Mouse (Mus musculus) cerebellum, adult 8-10 months (tissue): ENCODE measurements around the gene Rab39.

Experiments
- DNase-seq: peaks from one replicate; pipeline ENCODE4 v3.0.0; 2022

The Rab39 gene

DNA sequence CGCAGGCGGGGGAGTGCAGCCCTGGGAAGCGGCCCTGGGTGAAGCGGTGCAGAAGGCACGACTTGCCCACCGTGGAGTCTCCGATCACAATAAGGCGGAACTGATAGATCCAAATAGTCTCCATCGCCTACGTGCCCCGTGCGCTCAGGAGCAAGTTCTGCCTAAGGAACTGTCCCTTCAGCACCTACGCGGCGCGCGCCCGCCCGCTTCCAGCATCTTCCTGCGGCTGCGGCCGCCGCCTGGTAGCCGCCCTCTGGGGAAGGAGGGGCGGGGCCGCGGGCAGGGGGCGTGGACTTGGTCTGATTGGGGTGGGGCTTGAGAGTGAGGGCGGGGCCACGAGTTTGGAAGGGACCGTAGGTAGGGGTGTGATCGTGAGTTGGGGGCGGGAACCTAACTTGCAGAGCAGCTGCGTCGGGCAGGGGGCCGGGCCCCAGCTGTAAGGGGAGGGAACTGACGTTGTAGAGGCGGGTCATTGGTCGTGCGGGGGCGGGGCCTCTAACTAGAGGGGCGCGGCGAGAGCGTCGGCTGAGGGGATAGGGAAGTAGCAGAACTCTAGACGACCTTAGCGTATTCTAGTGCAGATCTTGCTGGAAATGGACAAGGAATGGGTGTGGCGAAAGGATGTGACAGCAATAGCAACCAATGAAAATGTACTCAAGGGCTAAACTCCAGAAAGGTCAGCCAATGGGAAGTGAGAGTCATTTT, at the start of gene Rab39:
Gene Rab39 (minus strand): TSS at position 241 of the 705 bp plus-strand sequence.
- peak; percentile 20 for DNase-seq

DNA sequence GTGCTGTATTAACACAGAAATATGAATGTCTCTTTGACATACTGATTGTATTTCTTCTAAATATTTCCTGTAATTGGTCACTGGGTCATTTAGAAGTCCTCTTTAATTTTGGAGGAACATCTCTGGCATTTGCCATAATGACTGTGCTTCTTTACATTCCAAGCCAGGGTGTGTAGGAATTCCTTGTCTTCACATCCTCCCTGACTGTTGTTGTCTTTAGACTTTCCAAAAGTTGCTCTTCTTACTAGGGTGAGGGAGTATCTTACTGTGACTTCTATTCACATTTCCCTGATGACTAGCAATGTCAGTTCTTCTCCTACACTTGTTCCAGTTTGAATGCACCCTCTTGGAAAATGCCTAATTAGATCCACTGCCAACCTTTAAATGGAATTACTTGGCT, 48.8 kb upstream of the Rab39 start:
- DNase-seq = no peak

DNA sequence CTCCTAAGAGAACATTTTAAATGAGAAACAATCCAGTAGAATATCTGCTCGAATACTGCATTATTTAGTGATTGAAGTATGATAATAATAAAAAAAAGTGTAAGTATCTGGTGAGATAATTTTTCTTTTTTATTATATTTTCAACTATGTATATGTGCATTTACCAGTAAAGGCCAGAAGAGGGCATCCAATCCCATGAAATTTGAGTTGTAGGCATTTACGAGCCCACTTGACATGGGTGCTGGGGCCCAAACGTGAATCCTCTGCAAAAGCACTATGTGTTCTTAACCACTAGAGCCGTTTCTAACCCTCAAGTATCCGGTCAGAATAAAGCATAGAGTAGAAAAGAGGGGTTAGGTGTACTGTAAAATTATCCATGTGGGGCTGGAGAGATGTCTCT, 44.9 kb upstream of the Rab39 start:
- DNase-seq = no peak

GRCm38 (mm10) chr9:53750411-53750810, 44.4 kb upstream of the Rab39 start:
- no peak for DNase-seq

GRCm38 (mm10) chr9:53740829-53741404, 34.9 kb upstream of the Rab39 start:
- no peak for DNase-seq

- peak; percentile 3 for DNase-seq
Observed at GRCm38 (mm10) chr9:53705491-53705991, 491 bp downstream of the Rab39 start.

DNA sequence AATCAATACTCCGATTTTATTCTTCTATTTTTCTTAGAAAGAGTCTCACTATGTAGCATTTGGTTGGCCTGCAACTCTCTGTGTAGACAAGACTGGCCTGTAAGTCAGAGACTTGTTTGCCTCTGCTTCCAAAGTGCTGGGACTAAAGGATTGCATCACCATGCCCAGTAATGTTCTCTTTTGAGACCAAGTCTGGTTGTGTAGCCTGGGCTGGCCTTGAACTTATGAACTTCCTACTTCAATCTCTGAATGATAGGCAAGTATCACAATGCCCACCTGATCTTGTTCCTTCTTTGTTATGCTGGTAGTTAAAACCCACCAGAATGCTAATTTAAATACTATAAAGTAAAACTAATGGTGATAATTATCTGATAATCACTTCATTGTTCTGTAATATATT, 3.0 kb downstream of the Rab39 start:
- no peak for DNase-seq

DNA sequence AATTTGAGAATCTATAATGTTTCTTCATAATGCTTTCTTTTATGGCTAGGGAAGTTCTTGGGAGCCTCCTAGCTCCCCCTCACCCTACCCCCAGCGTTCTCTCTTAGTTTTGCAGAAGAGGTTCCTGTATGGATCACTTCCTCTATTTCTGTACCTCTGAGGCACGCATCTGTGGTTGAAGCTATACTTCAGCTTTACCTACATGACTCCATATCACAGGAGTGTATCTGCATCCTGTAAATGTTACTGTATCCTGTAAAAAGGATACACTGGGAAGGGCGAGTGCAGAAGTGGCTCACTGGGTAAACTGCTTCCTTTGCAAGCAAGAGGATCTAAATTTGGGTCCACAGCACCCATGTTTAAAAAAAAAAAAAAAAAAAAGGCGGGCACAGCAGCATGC, 5.5 kb downstream of the Rab39 start:
- DNase-seq = no peak

GRCm38 (mm10) chr9:53695846-53696245, 10.2 kb downstream of the Rab39 start:
- no peak for DNase-seq

DNA sequence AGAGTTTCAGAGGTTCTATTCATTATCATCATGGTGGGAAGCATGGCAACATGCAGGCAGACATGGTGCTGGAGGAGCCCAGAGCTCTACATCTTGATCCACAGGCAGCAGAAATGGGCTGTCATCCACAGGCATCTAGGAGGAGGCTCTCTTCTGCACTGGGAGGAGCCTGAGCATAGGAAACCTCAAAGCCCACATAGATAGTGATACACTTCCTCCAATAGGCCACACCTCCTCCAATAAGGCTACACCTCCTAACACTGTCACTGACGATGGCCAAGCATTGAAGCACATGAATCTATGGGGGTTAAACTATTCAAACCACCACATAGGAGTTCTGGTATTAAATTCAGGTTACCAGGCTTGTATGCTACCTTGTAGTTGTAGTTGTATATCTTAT, 12.3 kb downstream of the Rab39 start:
- DNase-seq = no peak

- no peak for DNase-seq
Observed at GRCm38 (mm10) chr9:53691745-53692670, 14.0 kb downstream of the Rab39 start.

DNA sequence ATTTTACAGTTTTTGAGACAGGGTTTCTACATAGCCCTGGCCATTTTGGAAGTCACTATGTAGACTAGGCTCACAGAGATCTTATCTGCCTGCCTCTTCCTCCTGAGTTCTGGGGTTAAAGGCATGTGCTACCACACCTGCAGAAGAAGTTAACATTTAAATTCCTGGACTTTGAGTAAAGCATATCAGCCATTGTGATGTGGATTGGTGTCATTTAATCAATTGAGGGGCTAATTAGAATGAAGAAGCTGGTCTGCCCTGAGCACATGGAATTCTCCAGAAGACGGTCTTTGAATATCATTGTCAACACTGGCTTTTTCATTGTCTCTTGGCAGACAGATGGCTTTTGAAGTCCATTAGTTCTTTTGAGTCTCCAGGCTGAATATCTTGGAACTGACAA, 25.2 kb downstream of the Rab39 start:
- no peak for DNase-seq

GRCm38 (mm10) chr9:53676921-53677320, 29.1 kb downstream of the Rab39 start:
- DNase-seq = no peak

GRCm38 (mm10) chr9:53673571-53673970, 32.5 kb downstream of the Rab39 start:
- DNase-seq = peak; percentile 76

GRCm38 (mm10) chr9:53669680-53670219, 36.3 kb downstream of the Rab39 start, which contains the start of gene Cul5:
Gene Cul5, minus strand, starts transcription at chr9:53670014.
- DNase-seq = no peak

- DNase-seq = peak; percentile 92
Observed at GRCm38 (mm10) chr9:53667020-53667669, 38.9 kb downstream of the Rab39 start.

GRCm38 (mm10) chr9:53666665-53667019, 39.4 kb downstream of the Rab39 start:
- DNase-seq = no peak

DNA sequence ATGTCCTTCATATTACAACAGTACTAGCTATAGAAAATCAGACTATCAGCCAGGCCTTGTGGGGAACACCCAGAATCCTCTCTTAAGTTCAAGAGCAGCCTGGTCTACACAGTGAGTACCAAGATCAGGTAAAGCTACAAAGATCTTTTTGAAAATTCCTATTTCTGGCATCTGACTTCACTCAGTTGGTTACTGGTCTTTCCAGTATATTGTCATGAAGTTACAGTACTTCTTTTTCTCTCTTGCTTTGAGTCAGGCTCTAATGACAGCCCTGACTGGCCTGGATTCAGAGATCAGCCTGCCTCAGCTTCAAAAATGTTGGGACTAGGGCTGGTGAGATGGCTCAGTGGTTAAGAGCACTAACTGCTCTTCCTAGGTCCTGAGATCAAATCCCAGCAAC, 40.6 kb downstream of the Rab39 start:
- no peak for DNase-seq

GRCm38 (mm10) chr9:53664819-53665218, 41.2 kb downstream of the Rab39 start:
- no peak for DNase-seq

- DNase-seq = no peak
Observed at GRCm38 (mm10) chr9:53634796-53635195, 71.2 kb downstream of the Rab39 start.
